Mouse (Mus musculus) cerebellum, adult (tissue): ENCODE data around the gene Gsap.
"Not testable (repeated sequence)": the region's sequence is repeated elsewhere in the genome, so short reads cannot be mapped to it uniquely, and the experiment has no call there.

Experiments
- ATAC-seq: cut with Nextera tagmentation; 2 replicates; pipeline ENCODE4 v1.9.2; 2017; ENCODE audit warnings: mild to moderate bottlenecking, moderate library complexity, mixed read lengths; ENCODE audit not compliant: insufficient number of reproducible peaks, low FRiP score, low TSS enrichment

Gene Gsap

GRCm38 (mm10) chr5:21255551-21256132, 69.6 kb downstream of the Gsap start:
- no peak for ATAC-seq

GRCm38 (mm10) chr5:21257126-21257525, 71.1 kb downstream of the Gsap start:
- ATAC-seq: no peak

- no peak for ATAC-seq
These were observed 71.8 kb downstream of the Gsap start for GRCm38 (mm10) chr5:21257806-21258205.

GRCm38 (mm10) chr5:21260746-21261145, 74.7 kb downstream of the Gsap start:
- no peak for ATAC-seq

- no peak for ATAC-seq
These were observed 75.3 kb downstream of the Gsap start for GRCm38 (mm10) chr5:21261202-21261844.

GRCm38 (mm10) chr5:21263202-21264055, 77.4 kb downstream of the Gsap start:
- ATAC-seq: 0 out of 2 replicates have a peak, but pooled peaks have one; percentile 37

GRCm38 (mm10) chr5:21264352-21265021, 78.4 kb downstream of the Gsap start:
- no peak for ATAC-seq

- peak; percentile 77 for ATAC-seq
These were observed 79.0 kb downstream of the Gsap start for GRCm38 (mm10) chr5:21265049-21265448.

GRCm38 (mm10) chr5:21267090-21267489, 81.0 kb downstream of the Gsap start:
- no peak for ATAC-seq

- no peak for ATAC-seq
These were observed 83.4 kb downstream of the Gsap start for GRCm38 (mm10) chr5:21269446-21269845.

- ATAC-seq: no peak
These were observed 84.7 kb downstream of the Gsap start for GRCm38 (mm10) chr5:21270756-21271155.

- 0 out of 2 replicates have a peak, but pooled peaks have one; percentile 26 for ATAC-seq
These were observed 85.6 kb downstream of the Gsap start for GRCm38 (mm10) chr5:21271386-21272354.

- ATAC-seq: not testable (repeated sequence)
These were observed 91.6 kb downstream of the Gsap start for GRCm38 (mm10) chr5:21277685-21278084.

GRCm38 (mm10) chr5:21283356-21284062, 97.5 kb downstream of the Gsap start:
- no peak for ATAC-seq

GRCm38 (mm10) chr5:21288658-21289435, 102.8 kb downstream of the Gsap start:
- no peak for ATAC-seq

- no peak for ATAC-seq
These were observed 104.5 kb downstream of the Gsap start for GRCm38 (mm10) chr5:21290594-21290993.

GRCm38 (mm10) chr5:21295683-21296082, 109.6 kb downstream of the Gsap start:
- no peak for ATAC-seq

GRCm38 (mm10) chr5:21299076-21299755, 113.2 kb downstream of the Gsap start:
- no peak for ATAC-seq
